Mouse (Mus musculus): ENCODE measurements at regions not wholly inside any gene's neighbourhood (a gene's known extent, or its start where the extent isn't known, plus 50 kb on each side); places are given as distances from the start of the nearest gene placed in this dataset.

DNA sequence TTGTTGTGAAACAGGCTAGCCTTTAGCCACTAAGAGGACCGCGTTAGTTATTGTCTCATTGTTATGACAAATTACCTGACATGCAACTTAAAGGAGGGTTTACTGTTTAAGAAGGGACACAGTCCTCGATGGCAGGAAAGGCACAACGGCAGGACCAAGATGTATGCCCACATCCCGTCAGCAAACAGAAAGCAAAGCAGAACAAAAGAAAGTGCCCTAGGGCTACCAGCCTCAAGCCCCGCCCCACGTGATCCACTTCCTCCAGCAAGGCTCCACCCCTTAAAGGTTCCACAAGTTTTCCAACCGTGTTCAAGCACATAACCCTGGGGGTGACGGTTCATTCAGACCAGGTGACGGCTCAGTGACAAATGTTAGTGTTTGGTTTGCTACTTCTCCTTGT, 72.2 kb upstream of the Ccdc39 start:
- TF ChIP-seq POLR2A (IDR thresholded peaks at IDR 0.05; ENCODE audit: low read depth, low read length) (no peak), CTCF (IDR thresholded peaks at IDR 0.05; ENCODE audit: borderline replicate concordance, insufficient read depth, low read length) (no peak)

All from embryonic fibroblast, embryonic 13.5 days (primary cell).